Mouse (Mus musculus) embryonic stem cell, embryonic (primary cell): ENCODE measurements around the gene Itgav.

ENCODE experiments used
- CTCF ChIA-PET, 4 experiments: fragments of 300-600 bp in 2 of 4; fragments of 350-600 bp in 2 of 4; sonication (Branson Sonifier 250); formaldehyde crosslinking; loops; one replicate each; lab custom pipeline; 2022; ENCODE audit warnings: inconsistent platforms in 2 of 4; lab: Charles Lee
- POLR2A ChIA-PET, 4 experiments: fragments of 300-600 bp in 2 of 4; fragments of 350-600 bp in 2 of 4; sonication (Branson Sonifier 250); formaldehyde crosslinking; loops; one replicate each; lab custom pipeline; 2022; ENCODE audit warnings: antibody characterized with exemption in 4 of 4, inconsistent platforms in 1 of 4; lab: Charles Lee

Gene Itgav

GRCm38 (mm10) chr2:83733981-83734393 lies 9.8 kb downstream of the Itgav start:
- CTCF ChIA-PET, result no interaction called here
- POLR2A ChIA-PET, result interaction anchor here in 1 of 4 experiments (1.8 kb wide), 1 partner anchor 9 kb away, joined by 4 read pairs; no protein-coding TSS in a partner anchor

GRCm38 (mm10) chr2:83735276-83735675 lies 11.1 kb downstream of the Itgav start:
- ChIA-PET POLR2A (interaction anchor here in 2 of 4 experiments (0.8 to 1.8 kb wide), 5 partner anchors 9 to 91 kb away, joined by 3 to 4 read pairs (median 3); partner anchors contain the start of gene Zc3h15 (in 1 of the 2)), CTCF (interaction anchor here in 1 of 4 experiments (0.8 kb wide), 1 partner anchor 26 kb away, joined by 12 read pairs; no protein-coding TSS in a partner anchor)

GRCm38 (mm10) chr2:83736836-83737235 lies 12.6 kb downstream of the Itgav start:
- ChIA-PET CTCF (no interaction called here), POLR2A (interaction anchor here in 1 of 4 experiments (5.2 kb wide), 1 partner anchor 10 kb away, joined by 44 read pairs; the partner anchor contains the start of gene Itgav)

- ChIA-PET POLR2A (interaction anchor here in 3 of 4 experiments (0.5 to 5.2 kb wide), 10 partner anchors 12 to 759 kb away, joined by 3 to 44 read pairs (median 4); partner anchors contain the start of genes Itgav (in 1 of the 3) and Zc3h15 (in 1 of the 3)), CTCF (interaction anchor here in 1 of 4 experiments (1.3 kb wide), 1 partner anchor 14 kb away, joined by 3 read pairs; no protein-coding TSS in a partner anchor)
These were observed 14.5 kb downstream of the Itgav start for GRCm38 (mm10) chr2:83738586-83739251.

- ChIA-PET CTCF (interaction anchor here in 3 of 4 experiments (0.5 to 1.3 kb wide), 3 partner anchors 13 to 1150 kb away, joined by 3 to 6 read pairs (median 3); no protein-coding TSS in a partner anchor), POLR2A (interaction anchor here in 3 of 4 experiments (0.8 to 5.2 kb wide), 14 partner anchors 9 to 96 kb away, joined by 3 to 44 read pairs (median 4); partner anchors contain the start of genes Zc3h15 (in 2 of the 3) and Itgav (in 1 of the 3))
These were observed 15.4 kb downstream of the Itgav start for GRCm38 (mm10) chr2:83739461-83740124.

- CTCF ChIA-PET, result interaction anchor here in 1 of 4 experiments (1.3 kb wide), 1 partner anchor 31 kb away, joined by 3 read pairs; no protein-coding TSS in a partner anchor
These were observed 16.4 kb downstream of the Itgav start for GRCm38 (mm10) chr2:83740601-83741031.

GRCm38 (mm10) chr2:83742210-83742609 lies 18.0 kb downstream of the Itgav start:
- ChIA-PET POLR2A (interaction anchor here in 3 of 4 experiments (0.7 to 1.7 kb wide), 10 partner anchors 11 to 69 kb away, joined by 3 to 6 read pairs (median 3); partner anchors contain the start of gene Itgav (in 1 of the 3)), CTCF (no interaction called here)

More at GRCm38 (mm10) chr2:83740601-83741031, 16.4 kb downstream of the Itgav start:
- POLR2A ChIA-PET, result interaction anchor here in 3 of 4 experiments (1.2 to 5.2 kb wide), 11 partner anchors 9 to 97 kb away, joined by 3 to 44 read pairs (median 4); partner anchors contain the start of genes Zc3h15 (in 2 of the 3) and Itgav (in 1 of the 3)

- POLR2A ChIA-PET, result interaction anchor here in 2 of 4 experiments (0.6 to 1.7 kb wide), 6 partner anchors 17 to 617 kb away, joined by 3 to 6 read pairs (median 4); partner anchors contain the start of gene Itgav (in 1 of the 2)
- CTCF ChIA-PET, result interaction anchor here in 2 of 4 experiments (0.6 to 0.7 kb wide), 2 partner anchors 444 to 890 kb away, joined by 4 read pairs; no protein-coding TSS in a partner anchor
These were observed 18.6 kb downstream of the Itgav start for GRCm38 (mm10) chr2:83742836-83743235.

GRCm38 (mm10) chr2:83744276-83744952 lies 20.2 kb downstream of the Itgav start:
- ChIA-PET CTCF (no interaction called here), POLR2A (interaction anchor here in 3 of 4 experiments (0.9 to 1.6 kb wide), 4 partner anchors 9 to 100 kb away, joined by 3 to 5 read pairs (median 4); partner anchors contain the start of genes Itgav (in 1 of the 3) and Zc3h15 (in 1 of the 3))

- CTCF ChIA-PET, result no interaction called here
- POLR2A ChIA-PET, result interaction anchor here in 2 of 4 experiments (0.5 to 1.6 kb wide), 4 partner anchors 9 to 101 kb away, joined by 3 to 5 read pairs (median 4); partner anchors contain the start of gene Zc3h15 (in 1 of the 2)
These were observed 21.1 kb downstream of the Itgav start for GRCm38 (mm10) chr2:83745257-83745656.

- ChIA-PET CTCF (no interaction called here), POLR2A (interaction anchor here in 2 of 4 experiments (0.8 to 2.0 kb wide), 4 partner anchors 9 to 11 kb away, joined by 3 to 8 read pairs (median 4); no protein-coding TSS in a partner anchor)
These were observed 24.5 kb downstream of the Itgav start for GRCm38 (mm10) chr2:83748581-83749118.

GRCm38 (mm10) chr2:83753008-83753407 lies 28.8 kb downstream of the Itgav start:
- CTCF ChIA-PET, result interaction anchor here in 2 of 4 experiments (0.5 to 1.0 kb wide), 4 partner anchors 9 to 96 kb away, joined by 3 to 7 read pairs (median 5); no protein-coding TSS in a partner anchor
- POLR2A ChIA-PET, result interaction anchor here in 3 of 4 experiments (0.6 to 2.0 kb wide), 18 partner anchors 8 to 989 kb away, joined by 3 to 6 read pairs (median 4); partner anchors contain the start of genes Itgav (in 1 of the 3) and Zc3h15 (in 1 of the 3)

- CTCF ChIA-PET, result interaction anchor here in 1 of 4 experiments (0.5 kb wide), 1 partner anchor 46 kb away, joined by 4 read pairs; no protein-coding TSS in a partner anchor
- POLR2A ChIA-PET, result interaction anchor here in 3 of 4 experiments (0.7 to 2.0 kb wide), 5 partner anchors 8 to 84 kb away, joined by 3 to 6 read pairs (median 4); no protein-coding TSS in a partner anchor
These were observed 30.2 kb downstream of the Itgav start for GRCm38 (mm10) chr2:83754306-83754837.

GRCm38 (mm10) chr2:83758606-83759215 lies 34.5 kb downstream of the Itgav start:
- ChIA-PET CTCF (interaction anchor here in 1 of 4 experiments (0.6 kb wide), 1 partner anchor 710 kb away, joined by 3 read pairs; no protein-coding TSS in a partner anchor), POLR2A (interaction anchor here in 2 of 4 experiments (1.3 to 3.5 kb wide), 5 partner anchors 10 to 115 kb away, joined by 3 to 8 read pairs (median 4); partner anchors contain the start of gene Zc3h15 (in 1 of the 2))

GRCm38 (mm10) chr2:83759216-83759648 lies 35.0 kb downstream of the Itgav start:
- ChIA-PET POLR2A (interaction anchor here in 2 of 4 experiments (0.9 to 3.5 kb wide), 6 partner anchors 11 to 115 kb away, joined by 3 to 8 read pairs (median 4); partner anchors contain the start of gene Zc3h15 (in 2 of the 2)), CTCF (interaction anchor here in 1 of 4 experiments (1.4 kb wide), 1 partner anchor 12 kb away, joined by 7 read pairs; no protein-coding TSS in a partner anchor)
